Mouse (Mus musculus): ENCODE measurements around the gene Caln1. TPM values are rescaled to one million over a fixed set of nuclear protein-coding genes. Genes with fewer than 3 reads are reported as not detected.
"Not testable (repeated sequence)": the region's sequence is repeated elsewhere in the genome, so short reads cannot be mapped to it uniquely, and the experiment has no call there.

Caln1 gene
- total RNA-seq, 2 experiments from 2014 or later: not detected

GRCm38 (mm10) chr5:130504891-130505290 is 135.6 kb downstream of the Caln1 start:
- no peak for ATAC-seq (replicated peaks; ENCODE audit: low FRiP score, poor library complexity, severe bottlenecking)

GRCm38 (mm10) chr5:130510516-130510915 is 141.3 kb downstream of the Caln1 start:
- ATAC-seq (replicated peaks; ENCODE audit: low FRiP score, poor library complexity, severe bottlenecking): no peak

GRCm38 (mm10) chr5:130515395-130515794 is 146.1 kb downstream of the Caln1 start:
- ATAC-seq (replicated peaks; ENCODE audit: low FRiP score, poor library complexity, severe bottlenecking): no peak

- ATAC-seq (replicated peaks; ENCODE audit: low FRiP score, poor library complexity, severe bottlenecking): no peak
Measured at GRCm38 (mm10) chr5:130520527-130520926, 151.3 kb downstream of the Caln1 start.

GRCm38 (mm10) chr5:130527416-130527815 is 158.2 kb downstream of the Caln1 start:
- no peak for ATAC-seq (replicated peaks; ENCODE audit: low FRiP score, poor library complexity, severe bottlenecking)

- no peak for ATAC-seq (replicated peaks; ENCODE audit: low FRiP score, poor library complexity, severe bottlenecking)
Measured at GRCm38 (mm10) chr5:130547496-130547895, 178.2 kb downstream of the Caln1 start.

GRCm38 (mm10) chr5:130553916-130554315 is 184.7 kb downstream of the Caln1 start:
- no peak for ATAC-seq (replicated peaks; ENCODE audit: low FRiP score, poor library complexity, severe bottlenecking)

GRCm38 (mm10) chr5:130563146-130563545 is 193.9 kb downstream of the Caln1 start:
- no peak for ATAC-seq (replicated peaks; ENCODE audit: low FRiP score, poor library complexity, severe bottlenecking)

GRCm38 (mm10) chr5:130566002-130566401 is 196.7 kb downstream of the Caln1 start:
- no peak for ATAC-seq (replicated peaks; ENCODE audit: low FRiP score, poor library complexity, severe bottlenecking)

- no peak for ATAC-seq (replicated peaks; ENCODE audit: low FRiP score, poor library complexity, severe bottlenecking)
Measured at GRCm38 (mm10) chr5:130577581-130577980, 208.3 kb downstream of the Caln1 start.

- ATAC-seq (replicated peaks; ENCODE audit: low FRiP score, poor library complexity, severe bottlenecking): no peak
Measured at GRCm38 (mm10) chr5:130584042-130584441, 214.8 kb downstream of the Caln1 start.

- no peak for ATAC-seq (replicated peaks; ENCODE audit: low FRiP score, poor library complexity, severe bottlenecking)
Measured at GRCm38 (mm10) chr5:130586257-130586656, 217.0 kb downstream of the Caln1 start.

GRCm38 (mm10) chr5:130596541-130596940 is 227.3 kb downstream of the Caln1 start:
- no peak for ATAC-seq (replicated peaks; ENCODE audit: low FRiP score, poor library complexity, severe bottlenecking)

- no peak for ATAC-seq (replicated peaks; ENCODE audit: low FRiP score, poor library complexity, severe bottlenecking)
Measured at GRCm38 (mm10) chr5:130613657-130614056, 244.4 kb downstream of the Caln1 start.

GRCm38 (mm10) chr5:130614209-130614608 is 245.0 kb downstream of the Caln1 start:
- ATAC-seq (replicated peaks; ENCODE audit: low FRiP score, poor library complexity, severe bottlenecking): no peak

- no peak for ATAC-seq (replicated peaks; ENCODE audit: low FRiP score, poor library complexity, severe bottlenecking)
Measured at GRCm38 (mm10) chr5:130620060-130620459, 250.8 kb downstream of the Caln1 start.

GRCm38 (mm10) chr5:130623206-130623605 is 254.0 kb downstream of the Caln1 start:
- ATAC-seq (replicated peaks; ENCODE audit: low FRiP score, poor library complexity, severe bottlenecking): no peak

GRCm38 (mm10) chr5:130627800-130628199 is 258.5 kb downstream of the Caln1 start:
- ATAC-seq (replicated peaks; ENCODE audit: low FRiP score, poor library complexity, severe bottlenecking): no peak

- ATAC-seq (replicated peaks; ENCODE audit: low FRiP score, poor library complexity, severe bottlenecking): no peak
Measured at GRCm38 (mm10) chr5:130635397-130635796, 266.1 kb downstream of the Caln1 start.

GRCm38 (mm10) chr5:130641881-130642280 is 272.6 kb downstream of the Caln1 start:
- ATAC-seq (replicated peaks; ENCODE audit: low FRiP score, poor library complexity, severe bottlenecking): no peak

- not testable (repeated sequence) for ATAC-seq (replicated peaks; ENCODE audit: low FRiP score, poor library complexity, severe bottlenecking)
Measured at GRCm38 (mm10) chr5:130646126-130646525, 276.9 kb downstream of the Caln1 start.

GRCm38 (mm10) chr5:130658141-130658540 is 288.9 kb downstream of the Caln1 start:
- no peak for ATAC-seq (replicated peaks; ENCODE audit: low FRiP score, poor library complexity, severe bottlenecking)

GRCm38 (mm10) chr5:130666091-130666490 is 296.8 kb downstream of the Caln1 start:
- ATAC-seq (replicated peaks; ENCODE audit: low FRiP score, poor library complexity, severe bottlenecking): no peak
